Mouse (Mus musculus) forebrain, embryonic 15.5 days (tissue): Measurements from ENCODE around the gene Trdmt1. TPM values are rescaled to one million over a fixed set of nuclear protein-coding genes. Genes with fewer than 3 reads are reported as not detected.

Source experiments
- ATAC-seq: fragments of 200-750 bp; cut with Nextera tagmentation; replicated peaks from 2 replicates; pipeline ENCODE4 v1.8.0; 2017; ENCODE audit warnings: mild to moderate bottlenecking, moderate TSS enrichment, moderate library complexity
- H3K27ac ChIP-seq: fragments of 300-500 bp; sonication (generic); replicated peaks from 2 replicates; pipeline ENCODE4 v1.5.1; 2015; ENCODE audit warnings: mild to moderate bottlenecking, inconsistent platforms
- H3K27me3 ChIP-seq: fragments of 300-500 bp; sonication (generic); 2 replicates; pipeline ENCODE4 v1.6.1; 2015; ENCODE audit warnings: inconsistent platforms
- H3K36me3 ChIP-seq: fragments of 300-500 bp; sonication (generic); 2 replicates; pipeline ENCODE4 v1.6.1; 2015; ENCODE audit warnings: mild to moderate bottlenecking, inconsistent platforms
- H3K4me1 ChIP-seq: fragments of 300-500 bp; sonication (generic); 2 replicates; pipeline ENCODE4 v1.6.1; 2015; ENCODE audit warnings: inconsistent platforms
- H3K4me2 ChIP-seq: fragments of 300-500 bp; sonication (generic); replicated peaks from 2 replicates; pipeline ENCODE4 v1.6.1; 2015; ENCODE audit warnings: mild to moderate bottlenecking, inconsistent platforms
- H3K4me3 ChIP-seq: fragments of 300-500 bp; sonication (generic); 2 replicates; pipeline ENCODE4 v1.5.1; 2015; ENCODE audit warnings: mild to moderate bottlenecking, inconsistent platforms
- H3K9ac ChIP-seq: fragments of 300-500 bp; sonication (generic); replicated peaks from 2 replicates; pipeline ENCODE4 v1.6.1; 2015; ENCODE audit warnings: mild to moderate bottlenecking, inconsistent platforms
- H3K9me3 ChIP-seq: fragments of 300-500 bp; sonication (generic); 2 replicates; pipeline ENCODE4 v1.6.1; 2016; ENCODE audit warnings: inconsistent platforms
- WGBS: fragments of 180-500 bp; shearing (Covaris S2); methylation state at CpG from one replicate; pipeline ENCODE4 v1.1.7; 2015; ENCODE audit warnings: mixed read lengths; 5-methylcytosine and 5-hydroxymethylcytosine counted together
- polyA plus RNA-seq: library from polyadenylated mRNA; unstranded; fragments of >200 nt; fragmentation: Nextera tagmentation; extraction: Ambion mirVana; gene quantifications from 2 replicates; pipeline ENCODE4 v1.2.1, GENCODE M21; 2015

Gene Trdmt1
- polyA plus RNA-seq, 1 experiment from 2014 or later, result 8.7 TPM

- Histone ChIP-seq H3K36me3 (peaks cover 3% of the 10 kb centered on the region; the same call in 1 of the 2 replicates), H3K4me2 (no peak overlapping the region), H3K9me3 (no peaks in the 10 kb centered on the region), H3K4me3 (no peak overlapping the region), H3K27me3 (no peaks in the 10 kb centered on the region), H3K27ac (peak overlapping the region; percentile 31; the same call in 1 of the 2 replicates), H3K4me1 (peaks cover 9% of the 10 kb centered on the region; the same call in 1 of the 2 replicates), H3K9ac (no peak overlapping the region)
- ATAC-seq, result peak; percentile 91
- WGBS, result 67% methylated on average over 8 of the region's 8 CpGs
Observed at GRCm38 (mm10) chr2:13523540-13524456, 20.7 kb downstream of the Trdmt1 start.

- no peak overlapping the region for H3K4me2 ChIP-seq
Observed at GRCm38 (mm10) chr2:13522106-13522505, 22.4 kb downstream of the Trdmt1 start.

GRCm38 (mm10) chr2:13514949-13515348, 29.5 kb downstream of the Trdmt1 start:
- Histone ChIP-seq H3K4me2 (no peak overlapping the region), H3K36me3 (peaks cover 3% of the 10 kb centered on the region; the same call in 1 of the 2 replicates), H3K9me3 (no peaks in the 10 kb centered on the region), H3K27me3 (no peaks in the 10 kb centered on the region), H3K27ac (no peak overlapping the region), H3K9ac (no peak overlapping the region), H3K4me3 (no peak overlapping the region), H3K4me1 (no peaks in the 10 kb centered on the region)
- WGBS, result 44% methylated on average over 4 of the region's 4 CpGs
- no peak for ATAC-seq

More at GRCm38 (mm10) chr2:13522106-13522505, 22.4 kb downstream of the Trdmt1 start:
- Histone ChIP-seq H3K4me1 (peaks cover 9% of the 10 kb centered on the region; the same call in 1 of the 2 replicates), H3K4me3 (no peak overlapping the region), H3K9me3 (no peaks in the 10 kb centered on the region), H3K27ac (no peak overlapping the region), H3K36me3 (peaks cover 3% of the 10 kb centered on the region; the same call in 1 of the 2 replicates), H3K9ac (no peak overlapping the region), H3K27me3 (no peaks in the 10 kb centered on the region)
- 17% methylated on average over 8 of the region's 8 CpGs for WGBS
- ATAC-seq, result no peak

- Histone ChIP-seq H3K27me3 (no peaks in the 10 kb centered on the region), H3K36me3 (no peaks in the 10 kb centered on the region), H3K27ac (no peak overlapping the region), H3K9me3 (no peaks in the 10 kb centered on the region), H3K4me2 (no peak overlapping the region), H3K4me1 (0 out of 2 replicates have a peak, but pooled peaks cover 2% of the 10 kb centered on the region), H3K9ac (no peak overlapping the region), H3K4me3 (no peak overlapping the region)
- ATAC-seq, result no peak
- 96% methylated on average over 2 of the region's 2 CpGs for WGBS
Observed at GRCm38 (mm10) chr2:13502717-13503116, 41.8 kb downstream of the Trdmt1 start.

GRCm38 (mm10) chr2:13501553-13501952, 42.9 kb downstream of the Trdmt1 start:
- ATAC-seq, result no peak
- 10% methylated on average over 5 of the region's 5 CpGs for WGBS
- no peak overlapping the region for H3K4me3 ChIP-seq

GRCm38 (mm10) chr2:13500298-13500999, 44.0 kb downstream of the Trdmt1 start:
- H3K27ac ChIP-seq, result no peak overlapping the region
- H3K27me3 ChIP-seq, result no peaks in the 10 kb centered on the region
- H3K4me2 ChIP-seq, result no peak overlapping the region
- peak; percentile 80 for ATAC-seq
- no peak overlapping the region for H3K9ac ChIP-seq
- 26% methylated on average over 5 of the region's 5 CpGs for WGBS
- H3K4me1 ChIP-seq, result 0 out of 2 replicates have a peak, but pooled peaks cover 2% of the 10 kb centered on the region
- no peak overlapping the region for H3K4me3 ChIP-seq
- H3K36me3 ChIP-seq, result no peaks in the 10 kb centered on the region
- H3K9me3 ChIP-seq, result no peaks in the 10 kb centered on the region

More at GRCm38 (mm10) chr2:13501553-13501952, 42.9 kb downstream of the Trdmt1 start:
- no peak overlapping the region for H3K27ac ChIP-seq
- H3K27me3 ChIP-seq, result no peaks in the 10 kb centered on the region
- H3K4me2 ChIP-seq, result no peak overlapping the region
- H3K36me3 ChIP-seq, result no peaks in the 10 kb centered on the region
- 0 out of 2 replicates have a peak, but pooled peaks cover 2% of the 10 kb centered on the region for H3K4me1 ChIP-seq
- H3K9ac ChIP-seq, result no peak overlapping the region
- no peaks in the 10 kb centered on the region for H3K9me3 ChIP-seq

GRCm38 (mm10) chr2:13499196-13499595, 45.3 kb downstream of the Trdmt1 start:
- Histone ChIP-seq H3K27me3 (no peaks in the 10 kb centered on the region), H3K4me1 (0 out of 2 replicates have a peak, but pooled peaks cover 2% of the 10 kb centered on the region), H3K9ac (no peak overlapping the region), H3K4me3 (no peak overlapping the region), H3K4me2 (no peak overlapping the region), H3K27ac (no peak overlapping the region), H3K9me3 (no peaks in the 10 kb centered on the region), H3K36me3 (no peaks in the 10 kb centered on the region)
- ATAC-seq, result no peak
- WGBS, result 91% methylated on average over 7 of the region's 7 CpGs

GRCm38 (mm10) chr2:13496087-13496486, 48.4 kb downstream of the Trdmt1 start:
- Histone ChIP-seq H3K36me3 (no peaks in the 10 kb centered on the region), H3K9me3 (no peaks in the 10 kb centered on the region), H3K4me1 (no peaks in the 10 kb centered on the region), H3K9ac (no peak overlapping the region), H3K27ac (no peak overlapping the region), H3K4me3 (no peak overlapping the region), H3K4me2 (no peak overlapping the region), H3K27me3 (no peaks in the 10 kb centered on the region)
- no peak for ATAC-seq
- WGBS, result 84% methylated on average over 2 of the region's 2 CpGs

GRCm38 (mm10) chr2:13492927-13493326, 51.5 kb downstream of the Trdmt1 start:
- no peaks in the 10 kb centered on the region for H3K9me3 ChIP-seq
- H3K27ac ChIP-seq, result no peak overlapping the region
- no peak overlapping the region for H3K4me3 ChIP-seq
- H3K9ac ChIP-seq, result no peak overlapping the region
- H3K27me3 ChIP-seq, result no peaks in the 10 kb centered on the region
- no peaks in the 10 kb centered on the region for H3K36me3 ChIP-seq
- H3K4me2 ChIP-seq, result no peak overlapping the region
- WGBS, result 77% methylated on average over 4 of the region's 4 CpGs
- no peak for ATAC-seq
- no peaks in the 10 kb centered on the region for H3K4me1 ChIP-seq

GRCm38 (mm10) chr2:13491734-13492133, 52.7 kb downstream of the Trdmt1 start, which contains the start of gene Cubn:
Cubn (minus strand) TSS chr2:13491813.
- WGBS, result 35% methylated on average over 8 of the region's 8 CpGs

GRCm38 (mm10) chr2:13490480-13490879, 54.0 kb downstream of the Trdmt1 start:
- WGBS, result 93% methylated on average over 2 of the region's 2 CpGs
- Histone ChIP-seq H3K4me3 (no peak overlapping the region), H3K9me3 (no peaks in the 10 kb centered on the region), H3K27me3 (no peaks in the 10 kb centered on the region), H3K4me2 (no peak overlapping the region), H3K4me1 (no peaks in the 10 kb centered on the region), H3K27ac (no peak overlapping the region), H3K36me3 (no peaks in the 10 kb centered on the region), H3K9ac (no peak overlapping the region)
- ATAC-seq, result no peak

More at GRCm38 (mm10) chr2:13491734-13492133, 52.7 kb downstream of the Trdmt1 start, which contains the start of gene Cubn:
- no peaks in the 10 kb centered on the region for H3K27me3 ChIP-seq
- ATAC-seq, result no peak
- H3K27ac ChIP-seq, result no peak within 1 kb of the TSS
- H3K4me2 ChIP-seq, result no peak within 1 kb of the TSS
- no peaks in the 10 kb centered on the region for H3K9me3 ChIP-seq
- no peaks in the 10 kb centered on the region for H3K4me1 ChIP-seq
- H3K9ac ChIP-seq, result no peak within 1 kb of the TSS
- H3K4me3 ChIP-seq, result no peak within 1 kb of the TSS
- no peaks in the 10 kb centered on the region for H3K36me3 ChIP-seq

- Histone ChIP-seq H3K27ac (no peak overlapping the region), H3K4me1 (no peaks in the 10 kb centered on the region), H3K4me3 (no peak overlapping the region), H3K9ac (no peak overlapping the region), H3K27me3 (no peaks in the 10 kb centered on the region), H3K9me3 (no peaks in the 10 kb centered on the region), H3K36me3 (no peaks in the 10 kb centered on the region), H3K4me2 (no peak overlapping the region)
- no peak for ATAC-seq
- WGBS, result 65% methylated on average over 8 of the region's 8 CpGs
Observed at GRCm38 (mm10) chr2:13486470-13486869, 58.0 kb downstream of the Trdmt1 start.
